Mouse (Mus musculus): ENCODE data around the gene Bpifc. TPM values are rescaled to one million over a fixed set of nuclear protein-coding genes. Genes with fewer than 3 reads are reported as not detected.
"Not testable (repeated sequence)": the region's sequence is repeated elsewhere in the genome, so short reads cannot be mapped to it uniquely, and the experiment has no call there.

Bpifc gene
- polyA plus RNA-seq, 1 experiment, result 0.11 TPM

DNA sequence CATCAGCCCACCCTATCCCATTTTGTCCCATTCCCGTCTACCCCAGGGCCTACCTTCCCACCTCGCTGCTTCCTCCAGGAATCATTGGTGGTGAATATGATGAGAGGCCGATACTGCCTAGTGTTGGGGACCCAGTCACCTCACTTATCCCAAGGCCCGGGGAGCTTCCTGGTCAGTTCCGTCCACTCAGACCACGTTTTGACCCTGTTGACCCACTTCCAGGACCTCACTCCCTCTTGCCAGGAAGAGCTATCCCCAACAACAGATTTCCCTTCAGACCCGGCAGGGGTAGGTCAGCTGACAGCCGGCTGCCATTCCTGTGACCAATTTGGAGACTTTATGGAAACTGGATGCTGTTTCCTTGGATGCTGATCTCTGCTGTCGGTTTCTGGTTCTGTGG lies 36.1 kb upstream of the Bpifc start:
- TF ChIP-seq CTCF (IDR thresholded peaks at IDR 0.05; ENCODE audit: borderline replicate concordance, insufficient read depth, low read depth, low read length), result no peak
- no peaks in the 10 kb centered on the region for H3K27me3 ChIP-seq (ENCODE audit: control insufficient read depth, insufficient read depth, low read length)
- H3K4me3 ChIP-seq (replicated peaks; ENCODE audit: insufficient read depth, low read depth, low read length), result no peak overlapping the region
- H3K4me1 ChIP-seq (ENCODE audit: control insufficient read depth, insufficient read depth, low read length), result no peaks in the 10 kb centered on the region; the same call in 1 of the 2 replicates
- WGBS, result 85% methylated on average over 9 of the region's 9 CpGs
- H3K27ac ChIP-seq (ENCODE audit: insufficient read depth, low read length), result no peak overlapping the region
- no peak for DNase-seq

DNA sequence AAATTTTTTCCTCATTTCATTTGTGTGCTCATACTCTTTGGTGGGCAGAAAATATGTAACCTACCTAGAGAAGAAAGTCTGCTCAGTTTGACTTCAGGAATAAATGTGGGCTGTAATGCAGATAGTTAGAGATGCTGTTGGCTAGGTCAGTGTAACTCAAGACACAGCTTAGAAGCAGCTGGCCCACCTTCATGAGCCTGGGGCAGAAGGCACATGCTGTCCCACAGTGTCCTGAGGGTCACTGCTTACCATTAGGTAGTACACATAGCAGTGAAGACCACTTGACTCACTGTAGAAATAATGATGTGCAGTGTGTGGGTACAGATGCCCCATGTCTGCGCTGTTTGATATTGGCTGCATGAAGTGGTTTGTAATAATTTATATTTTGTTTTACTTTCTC lies 34.7 kb upstream of the Bpifc start:
- peak in 1 of 2 experiments; percentile 2 for DNase-seq
- H3K27ac ChIP-seq (ENCODE audit: insufficient read depth, low read length), result no peak overlapping the region
- TF ChIP-seq POLR2A (IDR thresholded peaks at IDR 0.05; ENCODE audit: borderline replicate concordance, insufficient read depth, low read length) (no peak), CTCF (IDR thresholded peaks at IDR 0.05; ENCODE audit: borderline replicate concordance, insufficient read depth, low read depth, low read length) (no peak)
- H3K4me1 ChIP-seq (ENCODE audit: control insufficient read depth, insufficient read depth, low read length), result no peaks in the 10 kb centered on the region; the same call in 1 of the 2 replicates
- 98% methylated on average over 1 of the region's 1 CpGs for WGBS
- H3K27me3 ChIP-seq (ENCODE audit: control insufficient read depth, insufficient read depth, low read length), result no peaks in the 10 kb centered on the region
- no peak overlapping the region for H3K4me3 ChIP-seq (replicated peaks; ENCODE audit: insufficient read depth, low read depth, low read length)

DNA sequence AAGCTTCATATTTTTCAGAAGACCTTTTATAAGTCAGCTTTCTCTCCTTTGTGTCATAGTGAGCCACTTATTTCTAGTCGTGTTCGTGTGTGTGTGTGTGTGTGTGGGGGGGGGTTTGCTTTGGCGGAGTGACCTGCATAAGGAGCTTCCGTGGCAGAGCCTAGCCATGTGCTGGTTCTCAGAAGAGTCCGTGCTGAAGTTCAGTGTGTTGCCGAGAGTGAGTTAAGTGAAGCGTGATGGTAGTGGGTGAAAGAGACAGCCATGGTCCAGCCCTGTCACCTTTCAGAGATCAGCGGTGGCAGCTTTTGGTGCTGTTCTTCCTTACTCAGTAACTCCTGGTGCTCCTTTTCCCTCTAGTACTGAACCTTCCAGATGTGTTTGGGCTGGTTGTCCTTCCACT lies 32.4 kb upstream of the Bpifc start:
- TF ChIP-seq CTCF (IDR thresholded peaks at IDR 0.05; ENCODE audit: borderline replicate concordance, insufficient read depth, low read depth, low read length), result no peak
- TF ChIP-seq POLR2A (IDR thresholded peaks at IDR 0.05; ENCODE audit: borderline replicate concordance, insufficient read depth, low read length), result no peak
- H3K4me1 ChIP-seq (ENCODE audit: control insufficient read depth, insufficient read depth, low read length), result no peaks in the 10 kb centered on the region; the same call in 1 of the 2 replicates

DNA sequence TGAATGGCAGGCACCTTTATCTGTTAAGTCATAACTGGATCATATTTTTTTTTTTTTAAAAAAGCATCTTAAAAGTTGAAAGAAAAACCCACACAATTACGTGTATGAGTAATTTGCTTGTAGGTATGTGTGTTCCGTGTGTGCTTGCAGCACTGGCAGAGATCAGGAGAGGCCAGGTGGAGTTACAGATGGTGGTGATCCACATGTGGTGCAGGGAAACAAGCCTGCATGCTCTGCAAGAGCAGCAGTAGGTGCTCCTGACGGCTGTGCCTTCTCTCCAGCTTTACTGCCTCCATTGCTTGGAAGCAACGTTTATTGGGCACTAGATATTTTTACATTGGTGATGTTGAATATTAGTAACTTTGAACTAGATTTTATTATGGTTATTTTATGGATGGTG lies 32.0 kb upstream of the Bpifc start:
- TF ChIP-seq CTCF (IDR thresholded peaks at IDR 0.05; ENCODE audit: borderline replicate concordance, insufficient read depth, low read depth, low read length), result no peak
- TF ChIP-seq POLR2A (IDR thresholded peaks at IDR 0.05; ENCODE audit: borderline replicate concordance, insufficient read depth, low read length), result no peak
- Histone ChIP-seq H3K4me3 (replicated peaks; ENCODE audit: insufficient read depth, low read depth, low read length) (no peak overlapping the region), H3K27me3 (ENCODE audit: control insufficient read depth, insufficient read depth, low read length) (no peaks in the 10 kb centered on the region), H3K27ac (ENCODE audit: insufficient read depth, low read length) (no peak overlapping the region), H3K4me1 (ENCODE audit: control insufficient read depth, insufficient read depth, low read length) (no peaks in the 10 kb centered on the region; the same call in 1 of the 2 replicates)
- WGBS, result 8% methylated on average over 4 of the region's 4 CpGs
- DNase-seq, result peak in 1 of 2 experiments; percentile 40

More for the DNA sequence above, 32.4 kb upstream of the Bpifc start:
- 62% methylated on average over 8 of the region's 8 CpGs for WGBS
- no peak for DNase-seq
- Histone ChIP-seq H3K27me3 (ENCODE audit: control insufficient read depth, insufficient read depth, low read length) (no peaks in the 10 kb centered on the region), H3K4me3 (replicated peaks; ENCODE audit: insufficient read depth, low read depth, low read length) (no peak overlapping the region), H3K27ac (ENCODE audit: insufficient read depth, low read length) (no peak overlapping the region)

DNA sequence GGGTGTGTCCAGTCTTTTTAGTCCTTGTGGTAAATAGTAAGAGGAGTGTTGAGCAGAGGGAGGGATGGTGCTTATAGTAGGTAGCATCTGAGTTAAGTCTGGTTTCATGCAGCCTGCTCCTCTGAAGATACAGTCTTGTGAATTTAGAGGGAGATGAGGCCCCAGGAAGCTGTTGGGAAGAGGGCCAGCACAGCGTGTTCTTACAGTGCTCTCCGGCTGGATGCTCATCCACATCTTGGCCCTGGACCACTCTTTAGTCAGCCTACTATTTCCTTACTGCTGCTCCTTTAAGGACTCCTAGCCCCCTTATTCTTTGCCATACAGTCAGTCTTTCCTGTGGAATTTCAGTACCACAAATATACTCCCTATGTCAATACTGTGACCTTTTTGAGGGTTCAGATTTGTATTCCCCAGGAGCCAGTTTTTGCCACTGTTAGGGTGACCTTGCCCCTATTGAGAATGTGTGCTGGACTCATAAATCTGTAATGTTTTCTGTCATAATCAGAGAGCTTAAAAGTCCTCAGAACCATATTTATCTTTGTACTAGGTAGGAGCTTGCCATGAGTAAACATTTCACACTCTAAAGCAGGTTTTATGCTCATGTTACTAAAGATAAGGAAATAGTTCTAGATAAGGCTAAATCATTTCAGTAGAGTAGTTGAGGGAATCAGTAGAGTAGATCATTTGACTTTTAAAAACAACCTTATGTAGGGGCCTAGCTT lies 22.5 kb upstream of the Bpifc start:
- no peak overlapping the region for H3K4me3 ChIP-seq (replicated peaks; ENCODE audit: insufficient read depth, low read depth, low read length)
- no peaks in the 10 kb centered on the region for H3K27me3 ChIP-seq (ENCODE audit: control insufficient read depth, insufficient read depth, low read length)
- 12% methylated on average over 2 of the region's 2 CpGs for WGBS
- no peaks in the 10 kb centered on the region for H3K4me1 ChIP-seq (ENCODE audit: control insufficient read depth, insufficient read depth, low read length)
- H3K27ac ChIP-seq (ENCODE audit: insufficient read depth, low read length), result no peak overlapping the region
- DNase-seq, result no peak
- TF ChIP-seq POLR2A (IDR thresholded peaks at IDR 0.05; ENCODE audit: borderline replicate concordance, insufficient read depth, low read length) (no peak), CTCF (IDR thresholded peaks at IDR 0.05; ENCODE audit: borderline replicate concordance, insufficient read depth, low read depth, low read length) (no peak)

DNA sequence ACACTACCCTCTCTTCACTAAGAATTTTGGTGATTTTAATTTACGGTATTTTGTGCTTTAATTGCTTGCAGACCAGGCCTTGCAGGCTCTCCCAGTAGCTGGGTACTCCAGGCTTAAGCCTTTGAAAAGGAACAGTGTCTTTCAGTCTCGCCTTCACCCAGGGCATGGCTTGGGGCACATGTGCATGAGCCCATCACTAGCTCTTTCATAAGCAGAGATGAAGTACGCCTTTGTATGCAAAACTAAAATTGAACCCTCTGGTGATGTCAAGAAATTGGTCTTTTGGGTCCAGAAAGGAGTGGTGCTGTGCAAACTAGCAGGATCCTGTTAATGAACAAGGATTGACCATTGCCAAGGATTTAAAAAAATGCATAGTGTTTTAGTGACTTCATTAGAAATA lies 20.8 kb upstream of the Bpifc start:
- Histone ChIP-seq H3K4me3 (replicated peaks; ENCODE audit: insufficient read depth, low read depth, low read length) (no peak overlapping the region), H3K4me1 (ENCODE audit: control insufficient read depth, insufficient read depth, low read length) (no peaks in the 10 kb centered on the region), H3K27ac (ENCODE audit: insufficient read depth, low read length) (no peak overlapping the region; the same call in 1 of the 2 replicates), H3K27me3 (ENCODE audit: control insufficient read depth, insufficient read depth, low read length) (no peaks in the 10 kb centered on the region)
- TF ChIP-seq CTCF (IDR thresholded peaks at IDR 0.05; ENCODE audit: borderline replicate concordance, insufficient read depth, low read depth, low read length) (no peak), POLR2A (IDR thresholded peaks at IDR 0.05; ENCODE audit: borderline replicate concordance, insufficient read depth, low read length) (no peak)
- DNase-seq, result no peak
- 91% methylated on average over 3 of the region's 3 CpGs for WGBS

DNA sequence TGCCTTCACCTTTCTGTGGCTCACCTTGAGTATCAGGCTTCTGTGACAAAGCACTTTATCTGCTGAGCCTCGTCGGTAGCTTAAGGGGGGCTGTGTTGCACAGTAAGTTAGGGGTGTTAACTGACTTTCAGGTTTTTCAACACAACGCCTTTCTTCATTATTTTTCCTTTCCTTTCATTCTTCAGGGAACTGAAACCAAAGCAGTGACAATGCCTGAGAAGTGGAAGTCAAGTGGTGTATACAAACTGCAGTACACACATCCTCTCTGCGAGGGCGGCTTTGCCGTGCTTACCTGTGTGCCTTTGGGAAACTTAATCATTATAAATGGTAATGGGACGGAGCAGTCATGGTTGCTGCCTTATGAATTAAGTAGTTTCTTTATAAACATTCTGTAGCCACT lies 19.0 kb upstream of the Bpifc start:
- WGBS, result 95% methylated on average over 7 of the region's 7 CpGs
- no peak for DNase-seq
- no peak for TF ChIP-seq CTCF (IDR thresholded peaks at IDR 0.05; ENCODE audit: borderline replicate concordance, insufficient read depth, low read depth, low read length)
- TF ChIP-seq POLR2A (IDR thresholded peaks at IDR 0.05; ENCODE audit: borderline replicate concordance, insufficient read depth, low read length), result no peak

DNA sequence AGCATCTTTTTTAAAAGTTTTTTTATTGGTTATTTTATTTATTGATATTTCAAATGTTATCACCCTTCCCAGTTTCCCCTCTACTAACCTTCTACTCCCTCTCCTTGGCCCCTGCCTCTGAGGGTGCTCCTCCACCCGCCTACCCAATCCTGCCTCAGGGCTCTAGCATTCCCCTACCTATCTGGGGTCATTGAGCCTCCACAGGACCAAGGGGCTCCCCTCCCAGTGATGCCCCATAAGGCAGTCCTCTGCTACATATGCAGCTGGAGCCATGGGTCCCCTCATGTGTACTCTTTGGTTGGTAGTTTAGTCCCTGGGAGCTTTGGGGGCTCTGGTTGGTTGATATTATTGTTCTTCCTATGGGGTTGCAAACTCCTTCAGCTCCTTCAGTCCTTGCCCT lies 15.1 kb upstream of the Bpifc start:
- H3K27ac ChIP-seq (ENCODE audit: insufficient read depth, low read length); H3K27me3 ChIP-seq (ENCODE audit: control insufficient read depth, insufficient read depth, low read length); H3K4me1 ChIP-seq (ENCODE audit: control insufficient read depth, insufficient read depth, low read length); DNase-seq; H3K4me3 ChIP-seq (replicated peaks; ENCODE audit: insufficient read depth, low read depth, low read length): not testable (repeated sequence)
- WGBS, result 88% methylated on average over 1 of the region's 1 CpGs

More for the DNA sequence above, 19.0 kb upstream of the Bpifc start:
- H3K27ac ChIP-seq (ENCODE audit: insufficient read depth, low read length), result no peak overlapping the region
- no peak overlapping the region for H3K4me3 ChIP-seq (replicated peaks; ENCODE audit: insufficient read depth, low read depth, low read length)
- no peaks in the 10 kb centered on the region for H3K27me3 ChIP-seq (ENCODE audit: control insufficient read depth, insufficient read depth, low read length)
- H3K4me1 ChIP-seq (ENCODE audit: control insufficient read depth, insufficient read depth, low read length), result no peaks in the 10 kb centered on the region

All from cerebellum, adult 2 months (tissue).